Mouse (Mus musculus) intestine, postnatal 0 days (tissue): Measurements from ENCODE around the gene Vmn1r71. TPM values are rescaled to one million over a fixed set of nuclear protein-coding genes. Genes with fewer than 3 reads are reported as not detected.
"Not testable (repeated sequence)": the region's sequence is repeated elsewhere in the genome, so short reads cannot be mapped to it uniquely, and the experiment has no call there.

ENCODE experiments used
- ATAC-seq: fragments of 200-750 bp; cut with Nextera tagmentation; 2 replicates; pipeline ENCODE4 v1.8.0; 2017; ENCODE audit warnings: mild to moderate bottlenecking, moderate TSS enrichment, moderate library complexity
- H3K27ac ChIP-seq: fragments of 300-500 bp; sonication (generic); 2 replicates; pipeline ENCODE4 v1.5.1; 2014; ENCODE audit warnings: mild to moderate bottlenecking, low read depth, low read length, moderate library complexity
- H3K27me3 ChIP-seq: fragments of 300-500 bp; sonication (generic); replicated peaks from 2 replicates; pipeline ENCODE4 v1.6.1; 2014; ENCODE audit warnings: low read length, mixed read lengths; ENCODE audit not compliant: control insufficient read depth, insufficient read depth
- H3K36me3 ChIP-seq: fragments of 300-500 bp; sonication (generic); 2 replicates; pipeline ENCODE4 v1.6.1; 2014; ENCODE audit warnings: mild to moderate bottlenecking, moderate library complexity; ENCODE audit not compliant: control insufficient read depth, insufficient read depth
- H3K4me1 ChIP-seq: fragments of 300-500 bp; sonication (generic); replicated peaks from 2 replicates; pipeline ENCODE4 v1.6.1; 2014; ENCODE audit warnings: antibody characterized with exemption, low read length, mixed read lengths; ENCODE audit not compliant: control insufficient read depth, insufficient read depth
- H3K4me2 ChIP-seq: fragments of 300-500 bp; sonication (generic); replicated peaks from 2 replicates; pipeline ENCODE4 v1.6.1; 2014; ENCODE audit warnings: low read depth, mild to moderate bottlenecking, moderate library complexity
- H3K4me3 ChIP-seq: fragments of 300-500 bp; sonication (generic); 2 replicates; pipeline ENCODE4 v1.5.1; 2014; ENCODE audit warnings: low read depth, low read length
- H3K9ac ChIP-seq: fragments of 300-500 bp; sonication (generic); 2 replicates; pipeline ENCODE4 v1.6.1; 2014; ENCODE audit warnings: mild to moderate bottlenecking, low read depth, low read length
- H3K9me3 ChIP-seq: fragments of 300-500 bp; sonication (generic); 2 replicates; pipeline ENCODE4 v1.6.1; 2016; ENCODE audit warnings: mixed run types; ENCODE audit not compliant: control insufficient read depth
- CTCF ChIP-seq: sonication (generic); IDR thresholded peaks from 2 replicates; pipeline ENCODE4 v1.5.1; 2016; ENCODE audit warnings: low read depth, mild to moderate bottlenecking, control low read depth, antibody characterized with exemption, moderate library complexity
- polyA plus RNA-seq: library from polyadenylated mRNA; unstranded; fragments of >200 nt; fragmentation: Nextera tagmentation; extraction: Ambion mirVana; gene quantifications from 2 replicates; pipeline ENCODE4 v1.2.1, GENCODE M21; 2015

The Vmn1r71 gene
- not detected in 2 replicates for polyA plus RNA-seq

DNA sequence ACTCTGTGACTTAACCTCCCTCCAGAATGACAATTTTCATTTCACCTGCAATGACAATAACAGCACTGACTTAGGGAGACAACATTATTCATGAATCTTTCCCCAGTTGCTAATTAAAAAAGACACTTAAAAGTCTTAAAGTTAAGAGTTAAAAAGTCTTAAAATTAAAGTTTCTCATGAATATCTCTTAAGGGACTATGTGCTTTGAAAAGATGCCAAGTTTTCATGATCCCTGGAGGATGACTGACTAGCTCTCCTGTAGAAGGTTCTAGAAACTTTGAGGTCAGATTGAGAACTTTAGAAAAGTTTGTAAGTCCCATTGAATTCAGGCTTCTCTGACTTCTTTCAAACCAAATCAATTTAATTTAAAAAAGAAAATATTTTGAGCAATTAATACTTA, at the start of gene Vmn1r71:
Vmn1r71 (minus strand) TSS at position 101 of the 400 bp plus-strand sequence.
- Histone ChIP-seq H3K27ac (no peak within 1 kb of the TSS), H3K27me3 (no peaks in the 10 kb centered on the region), H3K4me2 (no peak within 1 kb of the TSS), H3K4me3 (no peak within 1 kb of the TSS), H3K4me1 (no peaks in the 10 kb centered on the region), H3K9me3 (no peaks in the 10 kb centered on the region; the same call in 1 of the 2 replicates), H3K36me3 (no peaks in the 10 kb centered on the region), H3K9ac (no peak within 1 kb of the TSS)
- no peak for TF ChIP-seq CTCF
- ATAC-seq = no peak

GRCm38 (mm10) chr7:10757551-10757950, 3.4 kb upstream of the Vmn1r71 start:
- H3K4me3 ChIP-seq, H3K9me3 ChIP-seq, H3K27me3 ChIP-seq, ATAC-seq, H3K4me2 ChIP-seq, H3K27ac ChIP-seq, H3K9ac ChIP-seq, H3K36me3 ChIP-seq, H3K4me1 ChIP-seq: not testable (repeated sequence)

Other genes starting within 250 kb of the Vmn1r71 start
- not detected in 2 replicates for gene Vmn1r68, start 195.9 kb downstream of the Vmn1r71 start, polyA plus RNA-seq
- not detected in 2 replicates for gene Vmn1r69, start 140.7 kb downstream of the Vmn1r71 start, polyA plus RNA-seq
- not detected in 2 replicates for gene Vmn1r70, start 122.8 kb downstream of the Vmn1r71 start, polyA plus RNA-seq
- gene Nlrp4b, start 66.6 kb downstream of the Vmn1r71 start, polyA plus RNA-seq = not detected in 2 replicates
- not detected in 2 replicates for gene Zscan4b, start 150.7 kb upstream of the Vmn1r71 start, polyA plus RNA-seq